Mouse (Mus musculus) G1E (cell line): ENCODE measurements around the gene Acot10.

ENCODE experiments used
- CTCF ChIP-seq: IDR thresholded peaks from 2 replicates; pipeline ENCODE4 v1.5.1; 2012; ENCODE audit warnings: low read depth, low read length, inconsistent platforms, mixed read lengths
- GATA1 ChIP-seq: IDR thresholded peaks from 2 replicates; pipeline ENCODE4 v1.6.1; 2012; ENCODE audit warnings: borderline replicate concordance, low read length, inconsistent platforms, mixed read lengths
- GATA2 ChIP-seq: IDR thresholded peaks from 2 replicates; pipeline ENCODE4 v1.6.1; 2012; ENCODE audit warnings: low read depth, low read length, inconsistent platforms, borderline replicate concordance
- TAL1 ChIP-seq: conservative IDR thresholded peaks from 2 replicates; pipeline ENCODE4 v1.6.1; 2012; ENCODE audit warnings: low read depth, low read length, inconsistent platforms, mixed read lengths

DNA sequence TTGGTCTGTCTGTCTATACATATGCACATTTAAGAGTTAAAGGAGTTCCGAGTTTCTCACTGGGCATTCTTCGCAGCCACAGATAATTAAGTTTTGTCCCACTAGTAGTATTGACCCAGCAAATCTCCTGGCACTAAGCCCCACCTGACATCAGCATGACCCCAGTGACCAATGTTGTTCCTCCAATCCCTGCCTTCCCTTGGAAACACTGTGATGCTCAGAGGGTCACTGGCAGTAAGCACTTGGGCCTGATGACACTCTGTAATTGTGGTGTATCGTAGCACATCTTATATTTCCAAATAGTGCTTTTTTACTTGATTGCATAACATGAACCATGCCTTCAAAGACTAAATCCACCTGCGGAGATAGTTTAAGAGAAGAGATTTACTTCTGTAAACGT, 17.6 kb upstream of the Acot10 start:
- TF ChIP-seq TAL1 (no peak), CTCF (no peak), GATA2 (no peak), GATA1 (no peak)
